Mouse (Mus musculus): ENCODE data around the gene Cit. TPM values are rescaled to one million over a fixed set of nuclear protein-coding genes. Genes with fewer than 3 reads are reported as not detected.

The Cit gene
- polyA plus RNA-seq, 1 experiment from 2014 or later: 15.9 TPM

DNA sequence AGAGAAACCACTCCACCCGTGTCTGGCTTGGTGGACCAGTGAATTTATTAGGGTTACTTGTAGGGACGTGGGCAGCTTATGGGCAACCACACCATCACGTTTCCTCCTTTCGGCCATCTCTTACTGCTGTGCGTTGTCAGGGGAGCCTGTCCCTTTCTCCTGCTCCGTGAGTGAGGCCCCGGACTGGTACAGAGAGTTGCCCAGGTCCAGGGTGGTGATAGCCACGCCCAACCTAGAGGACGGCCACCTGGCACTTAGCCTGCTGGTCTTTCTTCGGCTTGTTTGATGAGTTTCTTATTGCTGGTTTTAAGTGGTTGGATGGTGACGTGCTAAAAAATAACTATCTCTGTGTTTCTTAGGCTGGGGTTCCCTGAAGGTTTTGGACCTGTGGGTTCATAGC, 113.7 kb downstream of the Cit start:
- Histone ChIP-seq H3K27me3 (ENCODE audit: control insufficient read depth, insufficient read depth, low read length) (no peaks in the 10 kb centered on the region), H3K4me3 (ENCODE audit: control insufficient read depth in 1 of 2, insufficient read depth in 1 of 2, low read depth in 1 of 2, low read length in 2 of 2) (no peak overlapping the region), H3K9me3 (ENCODE audit: control insufficient read depth, low read length) (peaks cover 11% of the 10 kb centered on the region; the same call in 1 of the 2 replicates), H3K27ac (replicated peaks in 1 of 2; ENCODE audit: control insufficient read depth in 1 of 2, insufficient read depth in 1 of 2, low read depth in 2 of 2, low read length in 2 of 2) (no peak overlapping the region), H3K4me1 (ENCODE audit: control insufficient read depth in 2 of 2, insufficient read depth in 2 of 2, low read length in 2 of 2) (no peaks in the 10 kb centered on the region), H3K4me2 (ENCODE audit: low read length) (no peak overlapping the region), H3K9ac (ENCODE audit: low read length) (no peak overlapping the region), H3K36me3 (ENCODE audit: control insufficient read depth, insufficient read depth, low read length) (peaks cover 58% of the 10 kb centered on the region)
- ATAC-seq (ENCODE audit: insufficient number of reproducible peaks, insufficient read depth, low FRiP score, low read depth): no peak
- 82% methylated on average over 11 of the region's 11 CpGs for WGBS

DNA sequence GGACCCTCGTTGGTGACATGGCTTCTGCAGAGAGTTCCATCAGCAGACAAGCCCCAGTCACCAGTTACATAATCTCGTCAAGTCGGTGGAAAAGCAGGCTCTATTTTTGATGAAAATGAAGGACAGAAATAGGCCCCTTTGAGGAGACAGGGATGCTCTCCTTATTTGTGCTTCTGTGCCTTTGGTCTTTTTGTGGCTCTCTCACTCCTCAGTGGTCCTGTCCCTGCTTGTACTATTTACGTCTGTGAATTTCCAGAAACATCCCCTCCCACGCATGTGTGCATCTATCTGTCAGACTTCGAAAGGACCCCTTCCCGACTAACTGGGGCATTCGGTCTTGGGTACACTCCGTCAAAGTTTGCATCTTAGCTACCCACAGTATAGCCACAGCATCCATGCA, 116.7 kb downstream of the Cit start:
- no peak for ATAC-seq (ENCODE audit: insufficient number of reproducible peaks, insufficient read depth, low FRiP score, low read depth)
- Histone ChIP-seq H3K27ac (replicated peaks in 1 of 2; ENCODE audit: control insufficient read depth in 1 of 2, insufficient read depth in 1 of 2, low read depth in 2 of 2, low read length in 2 of 2) (no peak overlapping the region), H3K9ac (ENCODE audit: low read length) (no peak overlapping the region), H3K4me3 (ENCODE audit: control insufficient read depth in 1 of 2, insufficient read depth in 1 of 2, low read depth in 1 of 2, low read length in 2 of 2) (no peak overlapping the region), H3K27me3 (ENCODE audit: control insufficient read depth, insufficient read depth, low read length) (no peaks in the 10 kb centered on the region), H3K36me3 (ENCODE audit: control insufficient read depth, insufficient read depth, low read length) (peaks cover 38% of the 10 kb centered on the region), H3K4me1 (ENCODE audit: control insufficient read depth in 2 of 2, insufficient read depth in 2 of 2, low read length in 2 of 2) (no peaks in the 10 kb centered on the region), H3K9me3 (ENCODE audit: control insufficient read depth, low read length) (peaks cover 7% of the 10 kb centered on the region; the same call in 1 of the 2 replicates), H3K4me2 (ENCODE audit: low read length) (no peak overlapping the region)
- 87% methylated on average over 9 of the region's 9 CpGs for WGBS

GRCm38 (mm10) chr5:115971236-115971635, 126.2 kb downstream of the Cit start:
- WGBS: 87% methylated on average over 15 of the region's 15 CpGs
- Histone ChIP-seq H3K9ac (ENCODE audit: low read length) (no peak overlapping the region), H3K9me3 (ENCODE audit: control insufficient read depth, low read length) (no peaks in the 10 kb centered on the region), H3K4me3 (ENCODE audit: control insufficient read depth in 1 of 2, insufficient read depth in 1 of 2, low read depth in 1 of 2, low read length in 2 of 2) (no peak overlapping the region), H3K4me2 (ENCODE audit: low read length) (no peak overlapping the region), H3K36me3 (ENCODE audit: control insufficient read depth, insufficient read depth, low read length) (peaks cover 69% of the 10 kb centered on the region), H3K4me1 (ENCODE audit: control insufficient read depth in 2 of 2, insufficient read depth in 2 of 2, low read length in 2 of 2) (no peaks in the 10 kb centered on the region), H3K27me3 (ENCODE audit: control insufficient read depth, insufficient read depth, low read length) (no peaks in the 10 kb centered on the region), H3K27ac (replicated peaks in 1 of 2; ENCODE audit: control insufficient read depth in 1 of 2, insufficient read depth in 1 of 2, low read depth in 2 of 2, low read length in 2 of 2) (no peak overlapping the region)
- ATAC-seq (ENCODE audit: insufficient number of reproducible peaks, insufficient read depth, low FRiP score, low read depth): no peak

DNA sequence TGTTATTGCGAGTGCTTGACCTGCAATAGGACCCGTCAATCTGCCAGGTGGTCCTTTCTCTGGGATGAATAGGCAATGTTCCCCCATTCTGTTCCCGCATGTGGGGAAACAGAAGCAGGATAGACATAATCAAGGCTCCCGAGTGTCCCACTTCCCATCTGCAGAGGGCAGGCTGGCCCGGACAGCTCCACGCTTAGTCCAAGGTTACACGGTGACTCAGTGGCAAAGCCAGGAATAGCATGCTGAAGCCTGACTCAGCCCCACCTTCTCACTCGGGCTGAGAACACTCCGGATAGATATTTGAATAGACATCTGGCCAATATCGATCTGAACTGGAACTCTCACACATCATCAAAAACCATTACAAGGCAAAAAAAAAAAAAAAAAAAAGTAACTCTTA, 130.6 kb downstream of the Cit start:
- Histone ChIP-seq H3K4me2 (ENCODE audit: low read length) (no peak overlapping the region), H3K9me3 (ENCODE audit: control insufficient read depth, low read length) (no peaks in the 10 kb centered on the region), H3K27me3 (ENCODE audit: control insufficient read depth, insufficient read depth, low read length) (no peaks in the 10 kb centered on the region), H3K4me1 (ENCODE audit: control insufficient read depth in 2 of 2, insufficient read depth in 2 of 2, low read length in 2 of 2) (peaks cover 2 to 9% of the 10 kb centered on the region in 2 experiments; a peak in 1 of 4 replicates), H3K9ac (ENCODE audit: low read length) (no peak overlapping the region), H3K36me3 (ENCODE audit: control insufficient read depth, insufficient read depth, low read length) (peaks cover 65% of the 10 kb centered on the region), H3K4me3 (ENCODE audit: control insufficient read depth in 1 of 2, insufficient read depth in 1 of 2, low read depth in 1 of 2, low read length in 2 of 2) (no peak overlapping the region), H3K27ac (replicated peaks in 1 of 2; ENCODE audit: control insufficient read depth in 1 of 2, insufficient read depth in 1 of 2, low read depth in 2 of 2, low read length in 2 of 2) (no peak overlapping the region)
- ATAC-seq (ENCODE audit: insufficient number of reproducible peaks, insufficient read depth, low FRiP score, low read depth): no peak
- 76% methylated on average over 10 of the region's 10 CpGs for WGBS

DNA sequence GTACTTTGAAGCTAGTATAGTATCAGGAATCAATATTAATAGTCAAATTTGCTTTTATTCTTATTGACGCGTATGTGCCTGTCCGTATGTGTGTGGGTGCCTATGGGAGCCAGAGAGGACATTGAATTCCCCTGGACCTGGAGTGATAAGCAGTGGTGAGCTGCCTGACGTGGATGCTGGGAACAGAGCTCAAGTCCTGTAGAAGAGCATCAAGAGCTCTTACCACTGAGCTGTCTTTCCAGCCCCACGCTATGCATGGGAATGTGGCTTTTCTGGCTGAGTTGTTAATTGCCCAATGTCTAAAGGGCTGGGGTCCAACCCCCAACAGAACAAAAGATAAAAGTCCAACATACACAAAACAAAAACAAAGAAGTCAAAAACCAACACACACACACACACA, 131.4 kb downstream of the Cit start:
- H3K9me3 ChIP-seq (ENCODE audit: control insufficient read depth, low read length): no peaks in the 10 kb centered on the region

DNA sequence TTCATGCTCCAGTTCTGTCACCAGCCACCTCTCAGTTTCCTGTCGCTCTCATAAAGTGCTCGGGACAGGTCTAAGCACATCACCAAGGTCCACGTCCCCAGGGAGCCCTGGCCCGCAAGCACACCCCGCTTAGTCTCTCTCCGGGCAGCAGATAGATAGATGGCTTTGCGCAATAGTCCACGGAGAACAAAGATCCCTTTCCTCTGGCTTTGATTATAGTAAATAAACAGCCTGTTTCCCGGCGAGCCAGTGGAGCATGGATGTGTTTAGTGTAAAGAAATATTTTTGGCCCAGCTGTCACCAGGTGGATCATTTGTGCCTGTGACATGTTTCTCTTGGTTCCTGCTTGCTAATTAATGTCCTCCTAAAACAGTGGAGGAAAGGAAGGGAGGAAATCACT, 132.2 kb downstream of the Cit start:
- Histone ChIP-seq H3K9ac (ENCODE audit: low read length) (no peak overlapping the region), H3K9me3 (ENCODE audit: control insufficient read depth, low read length) (no peaks in the 10 kb centered on the region), H3K36me3 (ENCODE audit: control insufficient read depth, insufficient read depth, low read length) (peaks cover 62% of the 10 kb centered on the region), H3K27ac (replicated peaks in 1 of 2; ENCODE audit: control insufficient read depth in 1 of 2, insufficient read depth in 1 of 2, low read depth in 2 of 2, low read length in 2 of 2) (0 out of 4 replicates have a peak overlapping the region, but pooled peaks have one; percentile 19 to 42), H3K4me3 (ENCODE audit: control insufficient read depth in 1 of 2, insufficient read depth in 1 of 2, low read depth in 1 of 2, low read length in 2 of 2) (no peak overlapping the region), H3K4me1 (ENCODE audit: control insufficient read depth in 2 of 2, insufficient read depth in 2 of 2, low read length in 2 of 2) (peaks cover 2 to 9% of the 10 kb centered on the region in 2 experiments; a peak in 1 of 4 replicates), H3K27me3 (ENCODE audit: control insufficient read depth, insufficient read depth, low read length) (no peaks in the 10 kb centered on the region), H3K4me2 (ENCODE audit: low read length) (no peak overlapping the region)
- ATAC-seq (ENCODE audit: insufficient number of reproducible peaks, insufficient read depth, low FRiP score, low read depth): no peak
- WGBS: 64% methylated on average over 10 of the region's 10 CpGs

More for the DNA sequence above, 131.4 kb downstream of the Cit start:
- Histone ChIP-seq H3K9ac (ENCODE audit: low read length) (no peak overlapping the region), H3K4me3 (ENCODE audit: control insufficient read depth in 1 of 2, insufficient read depth in 1 of 2, low read depth in 1 of 2, low read length in 2 of 2) (no peak overlapping the region), H3K4me2 (ENCODE audit: low read length) (no peak overlapping the region), H3K36me3 (ENCODE audit: control insufficient read depth, insufficient read depth, low read length) (peaks cover 62% of the 10 kb centered on the region), H3K27ac (replicated peaks in 1 of 2; ENCODE audit: control insufficient read depth in 1 of 2, insufficient read depth in 1 of 2, low read depth in 2 of 2, low read length in 2 of 2) (no peak overlapping the region), H3K27me3 (ENCODE audit: control insufficient read depth, insufficient read depth, low read length) (no peaks in the 10 kb centered on the region), H3K4me1 (ENCODE audit: control insufficient read depth in 2 of 2, insufficient read depth in 2 of 2, low read length in 2 of 2) (peaks cover 2 to 9% of the 10 kb centered on the region in 2 experiments; a peak in 1 of 4 replicates)
- WGBS: 91% methylated on average over 5 of the region's 5 CpGs
- ATAC-seq (ENCODE audit: insufficient number of reproducible peaks, insufficient read depth, low FRiP score, low read depth): no peak

GRCm38 (mm10) chr5:115977757-115978156, 132.7 kb downstream of the Cit start:
- Histone ChIP-seq H3K4me1 (ENCODE audit: control insufficient read depth in 2 of 2, insufficient read depth in 2 of 2, low read length in 2 of 2) (peaks cover 2 to 9% of the 10 kb centered on the region in 2 experiments; a peak in 1 of 4 replicates), H3K27ac (replicated peaks in 1 of 2; ENCODE audit: control insufficient read depth in 1 of 2, insufficient read depth in 1 of 2, low read depth in 2 of 2, low read length in 2 of 2) (peak overlapping the region; percentile 19 to 42; a peak in 3 of 4 replicates), H3K36me3 (ENCODE audit: control insufficient read depth, insufficient read depth, low read length) (peaks cover 61% of the 10 kb centered on the region), H3K4me2 (ENCODE audit: low read length) (no peak overlapping the region), H3K4me3 (ENCODE audit: control insufficient read depth in 1 of 2, insufficient read depth in 1 of 2, low read depth in 1 of 2, low read length in 2 of 2) (no peak overlapping the region), H3K9me3 (ENCODE audit: control insufficient read depth, low read length) (no peaks in the 10 kb centered on the region), H3K9ac (ENCODE audit: low read length) (no peak overlapping the region), H3K27me3 (ENCODE audit: control insufficient read depth, insufficient read depth, low read length) (no peaks in the 10 kb centered on the region)
- 73% methylated on average over 10 of the region's 10 CpGs for WGBS
- ATAC-seq (ENCODE audit: insufficient number of reproducible peaks, insufficient read depth, low FRiP score, low read depth): no peak; the same call in 1 of the 2 replicates

DNA sequence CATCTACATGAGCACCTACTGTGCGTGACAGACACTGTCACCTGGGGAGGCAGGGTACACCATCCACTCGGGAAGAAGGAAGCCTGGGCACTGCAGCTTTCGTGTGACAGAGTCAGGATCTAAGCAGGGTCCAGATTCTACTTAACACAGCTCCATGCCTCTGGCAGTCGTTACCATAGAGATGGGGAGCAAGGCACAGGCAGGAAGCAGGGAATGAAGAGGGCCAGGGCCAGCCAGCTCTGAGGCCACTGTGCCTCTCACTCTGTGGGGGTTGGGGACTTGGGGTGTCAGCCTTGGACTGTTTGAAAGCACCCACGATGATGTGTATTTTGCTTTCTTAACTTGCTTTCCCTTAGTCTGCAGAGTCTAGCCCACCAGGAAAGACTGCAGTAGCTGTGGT, 133.2 kb downstream of the Cit start:
- Histone ChIP-seq H3K4me1 (ENCODE audit: control insufficient read depth in 2 of 2, insufficient read depth in 2 of 2, low read length in 2 of 2) (peaks cover 2 to 9% of the 10 kb centered on the region in 2 experiments; a peak in 1 of 4 replicates), H3K27ac (replicated peaks in 1 of 2; ENCODE audit: control insufficient read depth in 1 of 2, insufficient read depth in 1 of 2, low read depth in 2 of 2, low read length in 2 of 2) (peak overlapping the region; percentile 8 to 42; a peak in 3 of 4 replicates), H3K36me3 (ENCODE audit: control insufficient read depth, insufficient read depth, low read length) (peaks cover 66% of the 10 kb centered on the region), H3K9me3 (ENCODE audit: control insufficient read depth, low read length) (no peaks in the 10 kb centered on the region), H3K9ac (ENCODE audit: low read length) (no peak overlapping the region), H3K27me3 (ENCODE audit: control insufficient read depth, insufficient read depth, low read length) (no peaks in the 10 kb centered on the region), H3K4me3 (ENCODE audit: control insufficient read depth in 1 of 2, insufficient read depth in 1 of 2, low read depth in 1 of 2, low read length in 2 of 2) (no peak overlapping the region), H3K4me2 (ENCODE audit: low read length) (no peak overlapping the region)
- no peak for ATAC-seq (ENCODE audit: insufficient number of reproducible peaks, insufficient read depth, low FRiP score, low read depth)
- whole genome bisulfite sequencing: 73% methylated on average over 5 of the region's 5 CpGs
